Mouse (Mus musculus) forebrain, postnatal 0 days (tissue): Measurements from ENCODE around the gene Gm49325. TPM values are rescaled to one million over a fixed set of nuclear protein-coding genes. Genes with fewer than 3 reads are reported as not detected.

Experiments
- ATAC-seq: fragments of 200-750 bp; cut with Nextera tagmentation; 2 replicates; pipeline ENCODE4 v1.8.0; 2017; ENCODE audit warnings: mild to moderate bottlenecking, moderate library complexity
- DNase-seq: peaks from one replicate; pipeline ENCODE4 v3.0.0-alpha.2; 2015
- H3K27ac ChIP-seq: fragments of 300-500 bp; sonication (generic); 2 replicates; pipeline ENCODE4 v1.5.1; 2014; ENCODE audit warnings: low read depth, mild to moderate bottlenecking, antibody characterized with exemption, low read length, moderate library complexity, mixed read lengths
- H3K27me3 ChIP-seq: fragments of 300-500 bp; sonication (generic); 2 replicates; pipeline ENCODE4 v1.6.1; 2014; ENCODE audit warnings: mild to moderate bottlenecking, low read length, mixed read lengths; ENCODE audit not compliant: insufficient read depth
- H3K36me3 ChIP-seq: fragments of 300-500 bp; sonication (generic); 2 replicates; pipeline ENCODE4 v1.6.1; 2014; ENCODE audit warnings: mild to moderate bottlenecking, moderate library complexity; ENCODE audit not compliant: insufficient read depth
- H3K4me1 ChIP-seq: fragments of 300-500 bp; sonication (generic); 2 replicates; pipeline ENCODE4 v1.6.1; 2014; ENCODE audit warnings: antibody characterized with exemption; ENCODE audit not compliant: insufficient read depth
- H3K4me2 ChIP-seq: fragments of 300-500 bp; sonication (generic); 2 replicates; pipeline ENCODE4 v1.6.1; 2014; ENCODE audit warnings: low read depth, mild to moderate bottlenecking, moderate library complexity
- H3K4me3 ChIP-seq: fragments of 300-500 bp; sonication (generic); 2 replicates; pipeline ENCODE4 v1.5.1; 2014; ENCODE audit warnings: low read depth, low read length, mixed read lengths
- H3K9ac ChIP-seq: fragments of 300-500 bp; sonication (generic); 2 replicates; pipeline ENCODE4 v1.6.1; 2014; ENCODE audit warnings: mild to moderate bottlenecking
- H3K9me3 ChIP-seq: fragments of 300-500 bp; sonication (generic); 2 replicates; pipeline ENCODE4 v1.6.1; 2016; ENCODE audit warnings: low read length
- CTCF ChIP-seq: sonication (generic); IDR thresholded peaks from 2 replicates; pipeline ENCODE4 v1.5.1; 2016; ENCODE audit warnings: antibody characterized with exemption, control low read depth, low read depth
- WGBS: fragments of 180-500 bp; shearing (Covaris S2); extraction: QIAGEN DNeasy Blood & Tissue Kit; methylation state at CpG from one replicate; pipeline ENCODE4 v1.1.7; 2014; 5-methylcytosine and 5-hydroxymethylcytosine counted together
- polyA plus RNA-seq: library from polyadenylated mRNA; unstranded; fragments of >200 nt; fragmentation: Nextera tagmentation; extraction: Ambion mirVana; gene quantifications from 2 replicates; pipeline ENCODE4 v1.2.1, GENCODE M21; 2015
- total RNA-seq: library from RNA; depleted of rRNA; stranded (reverse); fragments of >200 nt; gene quantifications from 2 replicates; pipeline ENCODE4 v1.2.3, GENCODE M21; 2014

Gene Gm49325
- total and polyA plus RNA-seq, 2 experiments from 2014 or later = 27.7 TPM; not detected in 1

GRCm38 (mm10) chr10:77589749-77590148, 16.2 kb upstream of the Gm49325 start:
- Histone ChIP-seq H3K9me3 (no peaks in the 10 kb centered on the region), H3K4me2 (no peak overlapping the region), H3K9ac (no peak overlapping the region), H3K27ac (no peak overlapping the region; the same call in 1 of the 2 replicates), H3K4me3 (no peak overlapping the region), H3K4me1 (no peaks in the 10 kb centered on the region), H3K36me3 (peaks cover 57% of the 10 kb centered on the region), H3K27me3 (no peaks in the 10 kb centered on the region)
- ATAC-seq (no peak), DNase-seq (no peak)
- no peak for TF ChIP-seq CTCF
- 75% methylated on average over 8 of the region's 8 CpGs for WGBS

- TF ChIP-seq CTCF = peak; percentile 79
- H3K4me1 ChIP-seq = no peaks in the 10 kb centered on the region
- DNase-seq (peak; percentile 48), ATAC-seq (peak; percentile 82)
- no peak overlapping the region for H3K27ac ChIP-seq
- H3K4me2 ChIP-seq = no peak overlapping the region
- no peaks in the 10 kb centered on the region for H3K27me3 ChIP-seq
- no peaks in the 10 kb centered on the region for H3K9me3 ChIP-seq
- 41% methylated on average over 6 of the region's 6 CpGs for WGBS
- no peak overlapping the region for H3K4me3 ChIP-seq
- peaks cover 67% of the 10 kb centered on the region for H3K36me3 ChIP-seq
- no peak overlapping the region for H3K9ac ChIP-seq
These were observed 15.2 kb upstream of the Gm49325 start for GRCm38 (mm10) chr10:77590812-77591211.

DNA sequence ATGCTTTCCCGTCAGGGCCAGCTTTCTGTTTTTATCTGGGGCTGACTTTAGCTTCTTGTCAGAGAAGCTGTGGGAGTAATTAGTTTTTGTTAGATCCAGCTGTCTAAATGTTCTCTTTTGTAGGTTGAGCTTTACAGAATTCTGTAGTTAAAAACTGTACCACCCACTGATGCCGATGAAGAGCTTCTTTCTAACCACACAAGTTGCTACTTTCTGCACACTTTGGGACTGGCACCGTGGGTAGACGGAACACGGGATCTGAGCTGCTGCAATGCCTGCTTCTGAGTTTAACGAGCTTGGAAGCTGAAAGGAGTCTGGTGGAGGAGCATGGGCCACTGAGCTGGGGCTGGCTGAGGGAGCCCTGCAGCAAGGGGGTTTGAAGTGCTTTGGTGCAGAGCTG, 14.5 kb upstream of the Gm49325 start:
- DNase-seq = no peak
- WGBS = 43% methylated on average over 6 of the region's 6 CpGs
- no peak for ATAC-seq
- no peaks in the 10 kb centered on the region for H3K27me3 ChIP-seq
- H3K4me2 ChIP-seq = no peak overlapping the region
- H3K9ac ChIP-seq = no peak overlapping the region
- no peaks in the 10 kb centered on the region for H3K9me3 ChIP-seq
- no peak for TF ChIP-seq CTCF
- peaks cover 71% of the 10 kb centered on the region for H3K36me3 ChIP-seq
- H3K27ac ChIP-seq = no peak overlapping the region
- no peaks in the 10 kb centered on the region for H3K4me1 ChIP-seq
- no peak overlapping the region for H3K4me3 ChIP-seq

- Histone ChIP-seq H3K9me3 (no peaks in the 10 kb centered on the region), H3K27ac (no peak overlapping the region), H3K4me2 (no peak overlapping the region), H3K9ac (no peak overlapping the region), H3K4me1 (no peaks in the 10 kb centered on the region), H3K4me3 (no peak overlapping the region), H3K27me3 (no peaks in the 10 kb centered on the region), H3K36me3 (peaks cover 75% of the 10 kb centered on the region)
- DNase-seq (no peak), ATAC-seq (no peak)
- no peak for TF ChIP-seq CTCF
- 94% methylated on average over 2 of the region's 2 CpGs for WGBS
These were observed 9.9 kb upstream of the Gm49325 start for GRCm38 (mm10) chr10:77596060-77596459.

DNA sequence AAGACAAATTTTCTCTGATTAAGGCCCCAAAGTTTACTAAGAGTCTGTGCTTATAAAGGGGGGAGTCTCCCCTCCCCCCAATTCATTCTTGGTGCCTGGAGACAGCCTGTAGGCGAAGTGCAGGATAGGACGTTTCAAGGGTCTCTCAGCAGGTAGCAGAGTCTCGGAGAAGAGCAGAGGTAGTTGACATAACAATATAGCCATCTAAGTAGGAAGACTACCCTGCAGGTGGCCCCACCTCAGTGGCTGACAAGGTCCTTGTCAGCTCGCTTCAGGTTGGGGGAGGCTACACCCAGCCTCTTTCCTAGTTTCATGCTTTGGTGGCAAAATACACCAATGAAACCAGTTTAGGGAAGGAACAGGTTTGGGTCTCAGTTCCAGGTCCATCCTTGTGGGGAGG, 3.0 kb upstream of the Gm49325 start:
- no peak for TF ChIP-seq CTCF
- 62% methylated on average over 4 of the region's 4 CpGs for WGBS

DNA sequence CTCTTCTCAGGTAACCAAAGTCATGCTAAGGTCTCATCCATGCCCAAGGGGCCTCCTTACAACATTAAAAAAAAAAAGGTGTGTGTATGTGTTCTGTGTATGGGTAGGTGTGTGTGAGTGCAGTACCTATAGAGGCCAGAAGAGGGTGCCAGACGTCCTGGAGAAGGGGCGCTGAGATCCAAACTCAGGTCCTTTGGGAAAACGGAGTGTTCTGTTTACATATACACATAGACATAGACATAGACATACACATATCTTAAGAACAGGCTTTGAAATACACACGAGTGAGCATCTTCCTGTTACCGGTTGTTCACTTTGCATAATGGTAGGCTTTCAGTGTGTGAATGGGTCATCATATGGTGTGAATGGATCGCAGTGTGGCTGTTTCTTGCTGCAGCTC, 1.9 kb upstream of the Gm49325 start:
- no peak for ATAC-seq
- Histone ChIP-seq H3K27me3 (no peaks in the 10 kb centered on the region), H3K4me1 (peaks cover 8% of the 10 kb centered on the region; the same call in 1 of the 2 replicates), H3K4me3 (no peak overlapping the region), H3K4me2 (no peak overlapping the region), H3K9ac (no peak overlapping the region), H3K36me3 (peaks cover 4% of the 10 kb centered on the region; the same call in 1 of the 2 replicates), H3K27ac (no peak overlapping the region), H3K9me3 (no peaks in the 10 kb centered on the region)
- no peak for DNase-seq
- 92% methylated on average over 6 of the region's 6 CpGs for WGBS
- peak; percentile 39 for TF ChIP-seq CTCF

More for the DNA sequence above, 3.0 kb upstream of the Gm49325 start:
- Histone ChIP-seq H3K4me3 (no peak overlapping the region), H3K9me3 (no peaks in the 10 kb centered on the region), H3K36me3 (peaks cover 14% of the 10 kb centered on the region), H3K27ac (no peak overlapping the region), H3K4me2 (no peak overlapping the region), H3K9ac (no peak overlapping the region), H3K27me3 (no peaks in the 10 kb centered on the region), H3K4me1 (peaks cover 8% of the 10 kb centered on the region; the same call in 1 of the 2 replicates)
- no peak for ATAC-seq
- DNase-seq = no peak

- Histone ChIP-seq H3K4me1 (peaks cover 8% of the 10 kb centered on the region; the same call in 1 of the 2 replicates), H3K4me3 (no peak overlapping the region), H3K9ac (no peak overlapping the region), H3K4me2 (no peak overlapping the region), H3K27ac (0 out of 2 replicates have a peak overlapping the region, but pooled peaks have one; percentile 96), H3K36me3 (no peaks in the 10 kb centered on the region), H3K27me3 (no peaks in the 10 kb centered on the region), H3K9me3 (no peaks in the 10 kb centered on the region)
- WGBS = 69% methylated on average over 5 of the region's 5 CpGs
- TF ChIP-seq CTCF = no peak
- ATAC-seq = no peak
- DNase-seq = no peak
These were observed 1.0 kb upstream of the Gm49325 start for GRCm38 (mm10) chr10:77604958-77605357.
